Mouse (Mus musculus): Measurements from ENCODE around the gene Rarres1.

DNA sequence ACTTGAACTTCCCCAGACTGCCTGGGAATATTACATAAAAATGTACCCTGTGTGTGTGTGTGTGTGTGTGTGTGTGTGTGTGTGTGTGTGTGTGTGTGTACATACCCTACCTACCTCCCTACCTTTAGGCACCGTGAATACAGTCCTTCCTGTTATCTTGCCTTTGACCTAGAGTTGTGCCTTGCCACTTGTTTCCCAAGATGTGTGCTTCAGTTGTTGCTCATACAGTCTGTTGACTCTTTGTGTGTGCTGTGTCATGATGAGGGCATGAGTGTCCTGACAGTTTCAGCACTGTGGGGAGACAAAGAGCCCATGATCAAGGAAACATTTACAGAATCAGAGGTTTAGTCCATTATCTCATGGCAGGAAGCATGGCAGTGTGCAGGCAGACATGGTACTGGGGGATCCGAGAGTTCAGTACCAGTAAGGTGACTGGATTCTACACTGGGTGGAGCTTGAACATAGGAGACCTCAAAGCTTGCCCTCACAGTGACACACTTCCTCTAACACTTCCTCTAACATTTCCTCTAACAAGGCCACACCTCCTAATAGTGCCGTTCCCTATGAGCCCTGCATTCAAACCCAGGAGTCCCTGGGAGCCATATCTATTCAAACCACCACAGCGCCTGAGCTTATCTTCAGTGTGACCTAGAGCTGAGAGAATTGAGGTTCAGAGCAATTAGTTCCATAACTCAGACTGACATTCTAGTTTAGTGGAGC, 43.8 kb downstream of the Rarres1 start:
- no peak for TF ChIP-seq MAFK (IDR thresholded peaks at IDR 0.05; ENCODE audit: insufficient read depth, low read depth, low read length)
- no peak for TF ChIP-seq ZNF384 (IDR thresholded peaks at IDR 0.05; ENCODE audit: low read depth, low read length)
- TF ChIP-seq CHD2 (IDR thresholded peaks at IDR 0.05; ENCODE audit: low read depth, low read length): no peak
- TF ChIP-seq ZC3H11A (IDR thresholded peaks at IDR 0.05; ENCODE audit: borderline replicate concordance, low read depth, low read length): no peak
- TF ChIP-seq HCFC1 (IDR thresholded peaks at IDR 0.05; ENCODE audit: borderline replicate concordance, insufficient read depth, low read length): no peak
